Mouse (Mus musculus) thymus, adult 2 months (tissue): ENCODE measurements around the gene Entpd7.

Source experiments
- CTCF ChIP-seq: fragments of 200-500 bp; IDR thresholded peaks from 2 replicates; pipeline ENCODE4 v1.5.1; 2012; ENCODE audit warnings: mild to moderate bottlenecking, control low read depth, low read length, moderate library complexity, borderline replicate concordance; ENCODE audit not compliant: control insufficient read depth, poor library complexity, insufficient read depth; ENCODE audit errors: extremely low read depth
- POLR2A ChIP-seq: fragments of 200-500 bp; IDR thresholded peaks from 2 replicates; pipeline ENCODE4 v1.6.1; 2012; ENCODE audit warnings: mild to moderate bottlenecking, low read length, control low read depth, moderate library complexity; ENCODE audit not compliant: control insufficient read depth, poor library complexity, insufficient read depth; ENCODE audit errors: extremely low read depth

DNA sequence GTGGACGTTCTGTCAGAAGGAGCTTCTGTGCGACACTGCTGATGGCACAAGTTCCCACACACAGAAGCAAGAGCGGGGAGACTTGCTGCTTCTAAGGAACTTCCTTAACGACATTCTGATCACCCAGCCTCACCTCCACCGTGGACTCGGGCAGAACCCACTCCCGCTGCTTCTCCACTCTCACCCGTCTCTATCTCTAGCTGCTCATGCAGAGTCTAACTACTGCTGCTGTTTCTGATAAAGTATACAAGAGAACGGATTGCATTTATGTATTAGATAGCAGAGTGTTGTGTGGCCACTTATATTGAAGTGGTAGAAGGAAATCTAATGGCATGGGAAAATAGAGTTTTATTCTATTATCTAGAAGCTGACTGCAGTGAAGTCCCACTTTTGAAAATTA is 28.7 kb upstream of the Entpd7 start:
- TF ChIP-seq CTCF: no peak
- no peak for TF ChIP-seq POLR2A
